Mouse (Mus musculus) embryonic fibroblast, embryonic 13.5 days (primary cell): ENCODE data around the gene Psmd13. TPM values are rescaled to one million over a fixed set of nuclear protein-coding genes. Genes with fewer than 3 reads are reported as not detected.
A peak's percentile ranks its signal among the peaks of the same experiment; 100 is the strongest.
"Not testable (repeated sequence)": the region's sequence is repeated elsewhere in the genome, so short reads cannot be mapped to it uniquely, and the experiment has no call there.

ENCODE experiments used
- H3K27ac ChIP-seq: 2 replicates; pipeline ENCODE4 v1.5.1; 2012; ENCODE audit warnings: low read length, control low read depth, inconsistent platforms; ENCODE audit not compliant: insufficient read depth
- H3K4me1 ChIP-seq: 2 replicates; pipeline ENCODE4 v1.6.1; 2011; ENCODE audit warnings: low read length; ENCODE audit not compliant: control insufficient read depth, insufficient read depth
- H3K4me3 ChIP-seq: 2 replicates; pipeline ENCODE4 v1.5.1; 2011; ENCODE audit warnings: mild to moderate bottlenecking, control low read depth, low read length; ENCODE audit not compliant: insufficient read depth
- CTCF ChIP-seq: IDR thresholded peaks from 2 replicates; pipeline ENCODE4 v1.5.1; 2011; ENCODE audit warnings: mild to moderate bottlenecking, control low read depth, low read length, moderate library complexity, borderline replicate concordance; ENCODE audit not compliant: insufficient read depth
- POLR2A ChIP-seq: IDR thresholded peaks from 2 replicates; pipeline ENCODE4 v1.6.1; 2011; ENCODE audit warnings: low read depth, mild to moderate bottlenecking, control low read depth, low read length, moderate library complexity
- polyA plus RNA-seq: library from polyadenylated mRNA; stranded (reverse); fragments of >200 nt; gene quantifications from 2 replicates; pipeline ENCODE4 v1.2.4, GENCODE M21; 2011; ENCODE audit warnings: low read depth; ENCODE audit not compliant: missing spikeins, insufficient read length

The Psmd13 gene
- polyA plus RNA-seq, 1 experiment: 206 TPM

DNA sequence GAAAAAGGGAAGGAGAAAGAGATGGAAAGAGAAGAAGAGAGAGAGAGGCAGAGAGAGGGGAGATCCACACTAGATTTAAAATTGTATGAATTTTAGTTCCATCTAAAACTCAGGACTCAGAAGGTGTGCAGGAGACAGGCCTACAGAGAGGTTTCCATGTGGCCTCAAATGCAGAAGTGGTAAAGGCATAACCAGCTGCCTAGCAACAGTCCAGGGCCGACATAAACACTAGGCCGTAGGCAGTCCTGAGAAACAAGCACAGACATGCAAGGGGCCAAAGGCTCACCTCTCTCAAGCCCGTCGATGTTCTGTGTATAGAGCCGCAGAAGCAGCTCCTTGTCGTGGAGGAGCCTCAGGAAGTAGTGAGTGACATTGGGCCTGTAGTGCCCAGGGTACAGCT is 4.4 kb upstream of the Psmd13 start:
- TF ChIP-seq POLR2A (no peak), CTCF (no peak)
- no peak overlapping the region for H3K4me3 ChIP-seq
- no peak overlapping the region for H3K27ac ChIP-seq
- H3K4me1 ChIP-seq: no peaks in the 10 kb centered on the region; the same call in 1 of the 2 replicates

DNA sequence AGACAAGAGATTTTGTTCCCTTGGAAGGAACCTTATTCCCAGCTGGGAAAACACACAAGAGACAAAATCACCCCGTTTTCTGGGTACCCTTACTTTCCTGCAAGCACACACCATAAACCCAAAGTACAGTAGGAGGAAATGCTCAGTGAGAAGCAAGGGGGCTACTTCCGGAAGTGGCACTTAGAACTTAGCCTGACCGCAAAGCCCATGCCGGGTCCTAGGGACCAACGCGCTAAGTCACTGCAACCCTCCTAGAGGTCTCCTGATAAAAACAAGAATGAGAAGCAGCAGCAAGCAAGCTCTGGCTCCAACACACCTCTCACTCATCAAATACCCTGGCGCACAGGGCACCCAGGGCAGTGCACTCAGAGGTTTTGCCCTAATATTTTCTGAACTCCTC is 2.4 kb upstream of the Psmd13 start:
- no peak overlapping the region for H3K27ac ChIP-seq
- peaks cover 5% of the 10 kb centered on the region for H3K4me1 ChIP-seq
- H3K4me3 ChIP-seq: no peak overlapping the region
- TF ChIP-seq CTCF (no peak), POLR2A (no peak)

DNA sequence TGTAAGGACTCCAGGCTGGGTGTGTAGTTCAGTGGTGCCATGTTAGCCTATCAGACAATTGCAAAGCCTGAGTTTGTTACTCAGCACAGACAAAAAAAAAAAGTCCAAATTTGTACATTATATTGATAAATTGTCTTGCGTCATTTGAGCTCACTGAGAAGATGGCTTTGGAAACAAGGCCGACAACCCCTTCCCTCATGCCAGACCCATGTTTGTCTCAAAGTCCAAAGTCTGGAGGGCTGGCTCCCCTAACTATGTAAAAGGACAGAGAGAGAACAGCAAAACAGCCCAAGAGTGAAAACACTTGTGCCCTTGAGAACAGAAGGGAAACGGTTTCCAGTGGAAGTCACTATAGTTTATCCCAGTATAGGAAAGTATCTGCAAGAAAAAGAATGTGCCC is 1.3 kb upstream of the Psmd13 start:
- TF ChIP-seq CTCF: no peak
- no peak for TF ChIP-seq POLR2A
- Histone ChIP-seq H3K4me1 (peaks cover 5% of the 10 kb centered on the region), H3K4me3 (no peak overlapping the region), H3K27ac (no peak overlapping the region)

DNA sequence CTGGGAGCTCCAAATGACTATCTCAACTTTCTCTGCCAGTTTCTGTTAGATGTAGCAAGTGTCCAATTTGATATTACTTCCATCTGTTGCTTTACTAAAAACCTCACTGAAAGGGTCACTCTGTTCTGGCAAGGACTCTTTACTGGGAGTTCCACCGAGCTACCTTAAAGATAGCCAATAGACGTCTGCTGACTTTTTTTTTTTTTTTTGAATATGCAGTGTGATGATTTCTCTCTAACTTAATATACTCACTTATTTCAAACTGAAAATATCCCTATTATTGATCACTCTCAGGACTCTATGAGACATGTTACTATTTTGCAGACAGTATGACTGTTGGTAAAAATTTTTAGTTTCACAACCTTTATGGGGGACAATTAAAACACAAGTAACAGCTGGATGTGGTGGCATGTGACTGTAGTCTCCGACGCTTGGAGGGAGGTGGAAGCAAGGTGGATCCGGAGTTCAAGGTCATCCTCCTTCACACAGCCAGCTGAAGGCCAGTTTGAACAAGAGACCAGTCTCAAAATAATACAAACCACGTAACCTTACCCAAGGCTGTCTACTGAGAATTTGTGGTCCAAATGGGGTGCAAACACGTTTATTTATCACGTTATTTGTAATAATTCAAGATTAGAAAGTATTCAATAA is 778 bp upstream of the Psmd13 start:
- no peak overlapping the region for H3K27ac ChIP-seq
- H3K4me3 ChIP-seq: peak overlapping the region; percentile 97
- peaks cover 5% of the 10 kb centered on the region for H3K4me1 ChIP-seq
- TF ChIP-seq POLR2A (no peak), CTCF (no peak)

DNA sequence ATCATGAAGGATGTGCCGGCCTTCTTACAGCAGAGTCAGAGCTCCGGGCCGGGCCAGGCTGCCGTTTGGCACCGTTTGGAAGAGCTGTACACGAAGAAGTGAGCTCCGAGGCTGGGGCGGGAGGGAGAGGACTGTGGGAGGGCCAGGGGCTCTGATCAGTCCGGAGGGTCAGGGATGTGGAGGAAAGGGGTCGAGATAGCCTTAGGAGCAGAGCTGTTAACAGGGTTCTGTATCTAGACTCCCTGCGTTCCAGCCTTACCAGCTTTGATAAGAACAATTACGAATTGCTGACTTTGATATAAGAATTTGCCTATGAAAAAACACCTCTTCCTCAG is 668 bp downstream of the Psmd13 start:
- H3K27ac ChIP-seq: peak overlapping the region; percentile 4; the same call in 1 of the 2 replicates
- H3K4me3 ChIP-seq: peak overlapping the region; percentile 97
- no peak for TF ChIP-seq POLR2A
- TF ChIP-seq CTCF: no peak
- H3K4me1 ChIP-seq: peaks cover 5% of the 10 kb centered on the region

DNA sequence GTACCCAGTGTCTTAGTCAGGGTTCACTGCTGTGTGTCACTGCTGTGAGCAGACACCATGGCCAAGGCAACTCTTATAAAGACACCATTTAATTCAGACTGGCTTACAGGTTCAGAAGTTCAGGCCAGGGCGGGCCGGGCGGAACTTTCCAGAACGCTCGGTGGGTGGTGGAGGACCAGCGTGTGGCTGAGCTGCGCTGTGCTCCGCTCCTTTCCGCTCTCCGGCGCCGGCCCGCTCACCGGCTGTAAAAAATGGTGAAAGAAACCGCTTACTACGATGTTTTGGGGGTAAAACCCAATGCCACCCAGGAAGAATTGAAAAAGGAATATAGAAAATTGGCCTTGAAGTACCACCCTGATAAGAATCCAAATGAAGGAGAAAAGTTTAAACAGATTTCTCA is 8.9 kb downstream of the Psmd13 start:
- H3K4me1 ChIP-seq, H3K27ac ChIP-seq, H3K4me3 ChIP-seq: not testable (repeated sequence)

DNA sequence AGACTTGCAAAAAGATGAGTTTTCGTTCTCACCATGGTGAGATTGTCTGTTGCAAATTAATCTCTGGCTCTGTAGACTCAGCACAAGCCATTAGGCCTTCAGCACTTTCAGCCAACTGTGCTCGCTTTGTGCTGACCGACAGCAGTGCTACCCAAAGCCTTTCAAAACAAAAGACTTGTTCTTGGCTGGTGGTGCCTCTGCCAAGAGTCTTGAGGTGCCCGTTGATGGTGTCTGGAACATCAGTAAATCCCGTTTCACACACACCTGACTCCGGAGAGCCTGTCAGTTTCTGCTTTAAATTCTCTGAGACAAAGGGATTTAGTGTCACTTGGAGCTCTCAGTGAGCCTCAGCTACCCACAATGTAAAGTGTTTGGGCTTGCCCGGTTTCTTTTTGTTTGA is 12.3 kb downstream of the Psmd13 start:
- Histone ChIP-seq H3K4me1 (no peaks in the 10 kb centered on the region), H3K4me3 (no peak overlapping the region), H3K27ac (no peak overlapping the region)
- TF ChIP-seq CTCF: no peak
- TF ChIP-seq POLR2A: no peak

- Histone ChIP-seq H3K4me3 (no peak overlapping the region), H3K27ac (no peak overlapping the region), H3K4me1 (no peaks in the 10 kb centered on the region)
- TF ChIP-seq POLR2A (no peak), CTCF (no peak)
These were observed 12.8 kb downstream of the Psmd13 start for GRCm38 (mm10) chr7:140894611-140895010.

GRCm38 (mm10) chr7:140897863-140898262 is 16.1 kb downstream of the Psmd13 start:
- no peak overlapping the region for H3K4me3 ChIP-seq
- no peaks in the 10 kb centered on the region for H3K4me1 ChIP-seq
- no peak for TF ChIP-seq POLR2A
- no peak overlapping the region for H3K27ac ChIP-seq

- TF ChIP-seq CTCF (no peak), POLR2A (no peak)
- Histone ChIP-seq H3K4me3 (no peak overlapping the region), H3K27ac (no peak overlapping the region), H3K4me1 (no peaks in the 10 kb centered on the region)
These were observed 17.4 kb downstream of the Psmd13 start for GRCm38 (mm10) chr7:140899121-140899520.

DNA sequence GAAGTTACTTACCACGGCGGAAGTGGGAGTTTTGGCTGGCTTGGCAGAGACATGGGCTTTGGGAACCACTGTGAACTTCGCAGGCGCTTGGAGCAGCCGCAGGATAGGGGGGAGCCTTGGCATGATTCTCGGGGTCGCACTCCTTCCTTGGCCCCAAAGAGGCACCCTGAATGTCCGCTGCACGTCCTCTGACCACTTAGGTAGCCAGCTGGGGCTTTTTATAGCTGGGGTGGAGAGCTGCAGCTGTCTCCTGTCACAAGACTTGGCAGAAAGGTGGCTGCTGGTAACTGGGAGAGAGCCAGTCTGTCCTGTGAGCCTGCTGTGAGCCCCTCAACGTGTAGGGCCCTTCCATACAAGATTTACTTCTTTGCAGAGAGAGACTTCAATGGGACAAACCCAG is 18.5 kb downstream of the Psmd13 start, which contains the start of gene Cox8b:
TSS of gene Cox8b (minus strand) at position 227 of the 400 bp plus-strand sequence.
- no peak within 1 kb of the TSS for H3K27ac ChIP-seq

More for the DNA sequence above, 18.5 kb downstream of the Psmd13 start, which contains the start of gene Cox8b:
- TF ChIP-seq POLR2A (no peak), CTCF (no peak)
- H3K4me3 ChIP-seq: no peak within 1 kb of the TSS
- no peaks in the 10 kb centered on the region for H3K4me1 ChIP-seq
